Mouse (Mus musculus) kidney, adult 2 months (tissue): ENCODE measurements at regions not wholly inside any gene's neighbourhood (a gene's known extent, or its start where the extent isn't known, plus 50 kb on each side); places are given as distances from the start of the nearest gene placed in this dataset.

Experiments
- CTCF ChIP-seq: fragments of 200-500 bp; conservative IDR thresholded peaks from 2 replicates; pipeline ENCODE4 v1.5.1; 2011; ENCODE audit warnings: low read depth, mild to moderate bottlenecking, control low read depth, low read length, moderate library complexity, mixed read lengths; ENCODE audit not compliant: insufficient read depth, insufficient read length
- POLR2A ChIP-seq: fragments of 200-500 bp; IDR thresholded peaks from one replicate; pipeline ENCODE4 v1.6.1; 2011; ENCODE audit warnings: low read depth, low read length, control low read depth

DNA sequence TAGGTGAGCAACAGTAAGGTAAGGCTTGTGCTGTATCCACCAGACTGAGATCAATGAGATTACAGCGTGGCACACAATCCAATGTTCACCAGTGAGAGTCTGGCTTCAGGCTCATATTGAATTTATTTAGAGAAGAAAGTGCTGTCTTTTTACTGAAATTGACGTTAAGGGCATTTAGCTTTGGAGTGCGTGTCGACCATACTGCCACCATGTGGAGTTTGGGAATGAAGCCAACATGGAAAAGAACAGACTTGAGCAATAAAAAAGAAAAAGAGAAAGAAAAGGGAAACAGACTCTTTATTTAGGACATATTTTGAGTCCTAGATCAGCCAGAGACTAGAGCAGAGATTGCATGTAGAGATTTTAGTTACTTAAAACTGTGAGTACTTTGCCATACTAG, 499.6 kb upstream of the Tnc start:
- TF ChIP-seq CTCF = no peak
- no peak for TF ChIP-seq POLR2A
